Mouse (Mus musculus) thymus, adult 2 months (tissue): Measurements from ENCODE around the gene Zfp61. TPM values are rescaled to one million over a fixed set of nuclear protein-coding genes. Genes with fewer than 3 reads are reported as not detected.
"Not testable (repeated sequence)": the region's sequence is repeated elsewhere in the genome, so short reads cannot be mapped to it uniquely, and the experiment has no call there.

Source experiments
- DNase-seq: peaks from one replicate; pipeline ENCODE4 v3.0.0; 2021
- H3K27ac ChIP-seq: fragments of 200-500 bp; 2 replicates; pipeline ENCODE4 v1.5.1; 2012; ENCODE audit warnings: low read length, control low read depth; ENCODE audit not compliant: control insufficient read depth, insufficient read depth
- H3K27me3 ChIP-seq: fragments of 200-500 bp; 2 replicates; pipeline ENCODE4 v1.6.1; 2012; ENCODE audit warnings: mild to moderate bottlenecking, low read length, moderate library complexity, mixed read lengths; ENCODE audit not compliant: control insufficient read depth, insufficient read depth
- H3K36me3 ChIP-seq: fragments of 200-500 bp; 2 replicates; pipeline ENCODE4 v1.6.1; 2012; ENCODE audit warnings: mild to moderate bottlenecking, low read length, moderate library complexity; ENCODE audit not compliant: control insufficient read depth, insufficient read depth
- H3K4me1 ChIP-seq: fragments of 200-500 bp; replicated peaks from 2 replicates; pipeline ENCODE4 v1.6.1; 2012; ENCODE audit warnings: low read length; ENCODE audit not compliant: control insufficient read depth, insufficient read depth
- H3K4me3 ChIP-seq: fragments of 200-500 bp; 2 replicates; pipeline ENCODE4 v1.5.1; 2012; ENCODE audit warnings: mild to moderate bottlenecking, low read length, control low read depth, moderate library complexity; ENCODE audit not compliant: control insufficient read depth, insufficient read depth
- CTCF ChIP-seq: fragments of 200-500 bp; IDR thresholded peaks from 2 replicates; pipeline ENCODE4 v1.5.1; 2012; ENCODE audit warnings: mild to moderate bottlenecking, control low read depth, low read length, moderate library complexity, borderline replicate concordance; ENCODE audit not compliant: control insufficient read depth, poor library complexity, insufficient read depth; ENCODE audit errors: extremely low read depth
- POLR2A ChIP-seq: fragments of 200-500 bp; IDR thresholded peaks from 2 replicates; pipeline ENCODE4 v1.6.1; 2012; ENCODE audit warnings: mild to moderate bottlenecking, low read length, control low read depth, moderate library complexity; ENCODE audit not compliant: control insufficient read depth, poor library complexity, insufficient read depth; ENCODE audit errors: extremely low read depth
- WGBS: fragments of 180-500 bp; shearing (Covaris S2); methylation state at CpG from one replicate; pipeline ENCODE4 v1.1.7; 2018; 5-methylcytosine and 5-hydroxymethylcytosine counted together
- polyA plus RNA-seq: library from polyadenylated mRNA; depleted of rRNA; stranded (reverse); fragments of >200 nt; gene quantifications from 2 replicates; pipeline ENCODE4 v1.2.3, GENCODE M21; 2012

Zfp61 gene
- polyA plus RNA-seq, 1 experiment, result 22.6 TPM

- Histone ChIP-seq H3K27ac (no peak overlapping the region), H3K4me3 (no peak overlapping the region), H3K27me3 (no peaks in the 10 kb centered on the region), H3K36me3 (no peaks in the 10 kb centered on the region), H3K4me1 (no peaks in the 10 kb centered on the region)
- TF ChIP-seq CTCF, result no peak
- no peak for TF ChIP-seq POLR2A
- no peak for DNase-seq
- WGBS, result 68% methylated on average over 4 of the region's 4 CpGs
Observed at GRCm38 (mm10) chr7:24280858-24281145, 20.2 kb downstream of the Zfp61 start.

GRCm38 (mm10) chr7:24280031-24280857 lies 20.8 kb downstream of the Zfp61 start:
- no peak overlapping the region for H3K27ac ChIP-seq
- WGBS, result 71% methylated on average over 10 of the region's 10 CpGs
- H3K27me3 ChIP-seq, result no peaks in the 10 kb centered on the region
- no peak for DNase-seq
- H3K36me3 ChIP-seq, result no peaks in the 10 kb centered on the region
- no peak overlapping the region for H3K4me3 ChIP-seq
- no peaks in the 10 kb centered on the region for H3K4me1 ChIP-seq
- TF ChIP-seq CTCF (no peak), POLR2A (no peak)

GRCm38 (mm10) chr7:24278771-24279170 lies 22.3 kb downstream of the Zfp61 start:
- H3K4me3 ChIP-seq, H3K27me3 ChIP-seq, H3K27ac ChIP-seq, H3K36me3 ChIP-seq, H3K4me1 ChIP-seq, DNase-seq: not testable (repeated sequence)
- WGBS, result 92% methylated on average over 3 of the region's 3 CpGs

- peaks cover 7% of the 10 kb centered on the region for H3K4me1 ChIP-seq
- H3K27me3 ChIP-seq, result no peaks in the 10 kb centered on the region
- TF ChIP-seq POLR2A (no peak), CTCF (no peak)
- no peaks in the 10 kb centered on the region; the same call in 1 of the 2 replicates for H3K36me3 ChIP-seq
- no peak overlapping the region for H3K4me3 ChIP-seq
- DNase-seq, result no peak
- WGBS, result 89% methylated on average over 4 of the region's 4 CpGs
- no peak overlapping the region for H3K27ac ChIP-seq
Observed at GRCm38 (mm10) chr7:24274456-24274855, 26.6 kb downstream of the Zfp61 start.

GRCm38 (mm10) chr7:24271191-24271590 lies 29.8 kb downstream of the Zfp61 start:
- Histone ChIP-seq H3K4me3 (no peak overlapping the region), H3K27me3 (no peaks in the 10 kb centered on the region), H3K36me3 (no peaks in the 10 kb centered on the region; the same call in 1 of the 2 replicates), H3K27ac (no peak overlapping the region), H3K4me1 (peaks cover 17% of the 10 kb centered on the region)
- WGBS, result 93% methylated on average over 6 of the region's 6 CpGs
- DNase-seq, result no peak
- TF ChIP-seq CTCF (no peak), POLR2A (no peak)

GRCm38 (mm10) chr7:24270288-24270672 lies 30.8 kb downstream of the Zfp61 start, which contains the start of gene Zfp93:
Gene Zfp93 (plus strand): TSS chr7:24270420.
- Histone ChIP-seq H3K4me3 (peak within 1 kb of the TSS; percentile 53), H3K36me3 (no peaks in the 10 kb centered on the region; the same call in 1 of the 2 replicates), H3K27ac (peak within 1 kb of the TSS; percentile 12; the same call in 1 of the 2 replicates), H3K4me1 (peaks cover 17% of the 10 kb centered on the region), H3K27me3 (no peaks in the 10 kb centered on the region)
- no peak for TF ChIP-seq POLR2A
- TF ChIP-seq CTCF, result no peak
- 2% methylated on average over 12 of the region's 12 CpGs for WGBS
- DNase-seq, result peak; percentile 78

GRCm38 (mm10) chr7:24269667-24270287 lies 31.3 kb downstream of the Zfp61 start:
- no peak overlapping the region for H3K27ac ChIP-seq
- TF ChIP-seq POLR2A (no peak), CTCF (no peak)
- H3K27me3 ChIP-seq, result no peaks in the 10 kb centered on the region
- H3K4me1 ChIP-seq, result peaks cover 17% of the 10 kb centered on the region
- H3K4me3 ChIP-seq, result 0 out of 2 replicates have a peak overlapping the region, but pooled peaks have one; percentile 4
- H3K36me3 ChIP-seq, result no peaks in the 10 kb centered on the region
- no peak for DNase-seq
- 56% methylated on average over 7 of the region's 7 CpGs for WGBS
